Mouse (Mus musculus) G1E (cell line): ENCODE measurements around the gene Chst15. TPM values are rescaled to one million over a fixed set of nuclear protein-coding genes. Genes with fewer than 3 reads are reported as not detected.

Experiments used
- ATAC-seq: 2 replicates; pipeline ENCODE4 v1.8.0; 2016; ENCODE audit warnings: mild to moderate bottlenecking; ENCODE audit not compliant: insufficient number of reproducible peaks, poor library complexity, low FRiP score, severe bottlenecking; ENCODE audit errors: extremely low read depth
- DNase-seq: peaks from one replicate; pipeline ENCODE4 v3.0.0; 2012; ENCODE audit warnings: low spot score
- H3K27me3 ChIP-seq: 2 replicates; pipeline ENCODE4 v1.6.1; 2012; ENCODE audit warnings: mild to moderate bottlenecking, low read length, inconsistent platforms; ENCODE audit not compliant: insufficient read depth
- H3K36me3 ChIP-seq: replicated peaks from 2 replicates; pipeline ENCODE3; 2012; ENCODE audit warnings: mild to moderate bottlenecking, inconsistent platforms
- H3K4me1 ChIP-seq: 2 replicates; pipeline ENCODE4 v1.6.1; 2012; ENCODE audit warnings: low read depth, low read length, inconsistent platforms, mixed read lengths; ENCODE audit not compliant: insufficient read depth
- H3K4me3 ChIP-seq: 2 replicates; pipeline ENCODE4 v1.5.1; 2012; ENCODE audit warnings: low read depth, mild to moderate bottlenecking, inconsistent platforms, low read length, moderate library complexity, mixed read lengths
- H3K9me3 ChIP-seq: replicated peaks from 2 replicates; pipeline ENCODE4 v1.6.1; 2012; ENCODE audit warnings: inconsistent platforms
- CTCF ChIP-seq: IDR thresholded peaks from 2 replicates; pipeline ENCODE4 v1.5.1; 2012; ENCODE audit warnings: low read depth, low read length, inconsistent platforms, mixed read lengths
- GATA1 ChIP-seq: IDR thresholded peaks from 2 replicates; pipeline ENCODE4 v1.6.1; 2012; ENCODE audit warnings: borderline replicate concordance, low read length, inconsistent platforms, mixed read lengths
- GATA2 ChIP-seq: IDR thresholded peaks from 2 replicates; pipeline ENCODE4 v1.6.1; 2012; ENCODE audit warnings: low read depth, low read length, inconsistent platforms, borderline replicate concordance
- POLR2AphosphoS5 ChIP-seq: IDR thresholded peaks from 2 replicates; pipeline ENCODE4 v1.6.1; 2012; ENCODE audit warnings: low read depth, low read length, inconsistent platforms; ENCODE audit not compliant: insufficient replicate concordance
- TAL1 ChIP-seq: conservative IDR thresholded peaks from 2 replicates; pipeline ENCODE4 v1.6.1; 2012; ENCODE audit warnings: low read depth, low read length, inconsistent platforms, mixed read lengths
- polyA plus RNA-seq: library from polyadenylated mRNA; stranded (reverse); fragments of >175 nt; gene quantifications from 2 replicates; pipeline ENCODE4 v1.2.3, GENCODE M21; 2012
- total RNA-seq, 2 experiments: library from RNA; stranded (forward) in 1 of 2; stranded (reverse) in 1 of 2; fragments of 200-1000 nt in 1 of 2; fragments of >200 nt in 1 of 2; fragmentation: Nextera tagmentation in 1 of 2; gene quantifications; 2 replicates each; pipeline ENCODE4 v1.2.3; 2014 to 2017

Gene Chst15
- total RNA-seq (2014; fragmentation: Nextera tagmentation) (not detected in 2 replicates), total RNA-seq (2017) (0.05 and 0.06 TPM in 2 replicates), polyA plus RNA-seq (0.01 TPM in 1 of 2 replicates, not detected in the other)

GRCm38 (mm10) chr7:132317036-132317541 is at the start of gene Chst15:
TSS of gene Chst15 (minus strand) at chr7:132317228.
- DNase-seq (no peak), ATAC-seq (no peak)
- Histone ChIP-seq H3K27me3 (no peaks in the 10 kb centered on the region), H3K4me3 (no peak within 1 kb of the TSS; the same call in 1 of the 2 replicates), H3K4me1 (no peaks in the 10 kb centered on the region), H3K36me3 (no peaks in the 10 kb centered on the region), H3K9me3 (peaks cover 77% of the 10 kb centered on the region)
- TF ChIP-seq CTCF (no peak), TAL1 (no peak), GATA2 (no peak), GATA1 (no peak), POLR2AphosphoS5 (no peak)

GRCm38 (mm10) chr7:132365703-132366384 is 48.8 kb upstream of the Chst15 start:
- TF ChIP-seq GATA2 (no peak), TAL1 (no peak), GATA1 (no peak), POLR2AphosphoS5 (no peak), CTCF (no peak)
- ATAC-seq: no peak
- DNase-seq: no peak
- H3K36me3 ChIP-seq: no peaks in the 10 kb centered on the region
- H3K9me3 ChIP-seq: peaks cover 73% of the 10 kb centered on the region
- no peak overlapping the region for H3K4me3 ChIP-seq
- no peaks in the 10 kb centered on the region for H3K4me1 ChIP-seq
- H3K27me3 ChIP-seq: no peaks in the 10 kb centered on the region

DNA sequence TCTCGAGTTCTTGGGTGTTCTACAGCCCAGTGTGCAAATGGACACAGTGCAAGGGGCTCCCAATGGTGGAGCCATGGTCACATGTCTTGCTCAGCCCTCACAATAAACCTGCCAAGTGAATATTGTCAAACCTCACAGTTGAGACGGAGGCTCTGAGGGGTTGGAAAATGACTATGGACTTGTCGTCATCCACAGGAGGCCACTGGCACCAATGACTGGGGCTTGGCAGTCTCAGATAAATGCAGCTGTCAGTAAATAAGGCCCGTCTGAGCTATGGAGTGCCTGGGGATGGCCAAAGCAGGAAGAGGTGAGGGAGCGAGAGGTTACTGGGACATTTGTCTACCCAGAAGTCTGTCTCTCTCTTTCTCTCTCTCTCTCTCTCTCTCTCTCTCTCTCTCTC is 48.1 kb upstream of the Chst15 start:
- Histone ChIP-seq H3K4me3 (no peak overlapping the region), H3K27me3 (no peaks in the 10 kb centered on the region), H3K36me3 (no peaks in the 10 kb centered on the region), H3K9me3 (peaks cover 73% of the 10 kb centered on the region), H3K4me1 (no peaks in the 10 kb centered on the region)
- ATAC-seq (no peak), DNase-seq (no peak)
- no peak for TF ChIP-seq CTCF
- no peak for TF ChIP-seq TAL1
- no peak for TF ChIP-seq GATA2
- no peak for TF ChIP-seq GATA1
- no peak for TF ChIP-seq POLR2AphosphoS5

GRCm38 (mm10) chr7:132364506-132364905 is 47.5 kb upstream of the Chst15 start:
- peaks cover 69% of the 10 kb centered on the region for H3K9me3 ChIP-seq
- no peak for ATAC-seq
- DNase-seq: no peak
- H3K4me3 ChIP-seq: no peak overlapping the region
- H3K4me1 ChIP-seq: no peaks in the 10 kb centered on the region
- no peaks in the 10 kb centered on the region for H3K27me3 ChIP-seq
- no peak for TF ChIP-seq GATA2
- H3K36me3 ChIP-seq: no peaks in the 10 kb centered on the region

- Histone ChIP-seq H3K36me3 (no peaks in the 10 kb centered on the region), H3K4me3 (no peak overlapping the region), H3K4me1 (no peaks in the 10 kb centered on the region), H3K9me3 (peaks cover 64% of the 10 kb centered on the region), H3K27me3 (no peaks in the 10 kb centered on the region)
- TF ChIP-seq TAL1 (no peak), GATA1 (no peak), GATA2 (no peak), CTCF (no peak), POLR2AphosphoS5 (no peak)
- DNase-seq (no peak), ATAC-seq (no peak)
Measured at GRCm38 (mm10) chr7:132360336-132360735, 43.3 kb upstream of the Chst15 start.

DNA sequence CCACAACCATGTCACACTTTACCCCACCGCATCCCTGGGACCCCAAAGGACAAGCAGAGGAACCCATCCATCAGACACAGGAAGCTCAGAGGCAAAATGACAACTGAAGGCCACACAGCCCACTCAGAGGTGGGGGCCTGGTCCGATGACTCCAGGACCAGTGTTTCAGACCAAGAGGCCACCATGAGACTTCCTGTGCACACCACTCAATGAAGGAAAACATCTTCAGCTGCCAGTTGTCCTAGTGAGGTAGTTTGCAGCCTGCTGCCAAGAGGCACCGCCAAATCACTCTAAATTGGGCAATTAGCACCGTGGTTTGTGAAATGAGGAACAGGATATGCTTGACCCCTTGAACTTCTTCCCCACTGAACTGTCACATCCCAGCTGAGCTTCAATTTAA is 41.7 kb upstream of the Chst15 start:
- Histone ChIP-seq H3K4me1 (no peaks in the 10 kb centered on the region), H3K27me3 (no peaks in the 10 kb centered on the region), H3K4me3 (no peak overlapping the region), H3K36me3 (no peaks in the 10 kb centered on the region), H3K9me3 (peaks cover 55% of the 10 kb centered on the region)
- ATAC-seq: no peak
- no peak for DNase-seq
- TF ChIP-seq TAL1: no peak
- no peak for TF ChIP-seq GATA2
- TF ChIP-seq CTCF: no peak
- no peak for TF ChIP-seq GATA1
- TF ChIP-seq POLR2AphosphoS5: no peak
